Mouse (Mus musculus): ENCODE results near the gene Ncapd2.

DNA sequence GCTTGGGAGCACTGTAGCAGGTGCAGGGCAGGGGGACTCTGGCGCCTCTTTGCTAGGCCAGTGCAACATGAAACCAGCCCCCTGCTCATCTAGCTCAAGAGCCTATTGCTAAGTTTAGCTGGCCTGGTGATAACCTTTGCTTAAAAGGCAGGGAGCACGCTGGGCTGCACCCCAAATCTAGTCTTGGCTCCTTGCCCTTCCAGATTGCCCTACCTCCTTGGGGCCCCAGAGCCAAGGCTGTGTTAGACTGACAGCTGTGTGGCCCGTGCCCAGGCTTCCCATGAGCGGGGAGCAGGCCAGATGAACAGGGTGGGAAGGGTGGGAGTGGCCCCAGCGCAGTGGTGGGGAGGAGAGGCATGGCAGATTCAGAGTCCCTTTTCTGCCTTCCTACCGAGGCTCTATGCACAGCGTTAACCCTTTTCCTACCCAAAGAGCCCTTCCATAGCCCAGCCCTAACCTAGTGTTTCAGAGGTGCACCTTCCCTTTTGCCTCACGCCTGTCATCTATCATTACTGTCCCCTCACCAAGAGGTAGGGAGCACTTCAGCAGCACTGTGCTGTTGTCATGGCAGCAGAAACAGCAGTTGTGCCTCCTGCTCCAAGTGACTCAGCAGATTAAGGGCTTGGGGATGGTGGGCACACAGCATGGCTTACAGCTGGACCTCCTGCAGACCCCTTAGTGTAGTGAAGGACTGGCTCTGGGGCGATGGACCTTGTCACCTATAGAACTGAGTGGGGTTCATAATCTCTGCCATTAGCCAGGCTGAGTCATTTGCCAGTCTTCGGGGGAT is 24.4 kb downstream of the Ncapd2 start:
- TF ChIP-seq GATA1 (IDR thresholded peaks at IDR 0.05; ENCODE audit: low read length) (no peak), TAL1 (IDR thresholded peaks at IDR 0.05; ENCODE audit: low read length) (no peak)
